ENCODE assay signal across 13 mouse cellular contexts in the genomic region with DNA sequence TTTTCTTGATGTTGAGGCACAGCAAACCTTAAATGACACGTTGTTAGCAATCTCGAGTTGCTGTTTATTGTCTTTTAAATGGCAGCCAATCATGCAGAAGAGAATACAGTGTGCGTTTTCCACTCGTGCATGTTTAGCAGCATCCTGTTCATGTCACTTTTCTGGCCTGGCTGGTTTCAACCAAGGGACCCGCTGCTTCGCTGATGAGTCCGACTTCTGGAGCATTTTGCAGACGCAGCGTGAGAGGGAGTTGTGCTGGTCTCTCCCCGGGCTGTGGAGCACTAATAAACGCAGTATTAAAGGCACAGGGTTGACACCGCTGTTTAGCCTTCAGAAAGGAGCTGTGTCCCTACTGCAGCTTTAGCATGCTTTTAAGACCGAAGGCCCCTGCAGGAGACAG.
DNase-seq lines count a peak whose midpoint lies in the region; ATAC-seq lines count a peak whose summit lies in the region.
"Had no signal": no experiment of that assay in that cellular context is flagged by ENCODE, and none has a peak within 500 bp of the region (broad histone marks: within the 10 kb centered on the region; RNA-seq: fewer than 3 reads in every experiment).

No protein-coding gene starts in this region.

- DNase-seq in kidney, postnatal 10 days = no peak
- DNase-seq in hindbrain, embryonic 10.5 days (ENCODE audit: low spot score) = peak; percentile 30
- no peak for DNase-seq in yolk sac, embryonic 10.5 days (ENCODE audit: low spot score)
- no peak for DNase-seq in ovary, postnatal 10 days (ENCODE audit: low spot score)
- DNase-seq in heart, embryonic 10.5 days (ENCODE audit: low spot score) = no peak
- DNase-seq: adrenal gland, postnatal 10 days; cerebellum, adult 18-20 months had no signal

- H3K27ac ChIP-seq in kidney, embryonic 14.5 days (ENCODE audit: low read depth, low read length) = no peak overlapping the region
- H3K27ac ChIP-seq in hindbrain, embryonic 10.5 days = peak overlapping the region; percentile 2; the same call in 1 of the 2 replicates
- no peak overlapping the region for H3K27ac ChIP-seq in limb, embryonic 15.5 days
- H3K27ac ChIP-seq in neural tube, embryonic 14.5 days (ENCODE audit: low read depth, low read length) = no peak overlapping the region
- no peak overlapping the region for H3K27ac ChIP-seq in heart, embryonic 10.5 days
- H3K27ac ChIP-seq: liver, embryonic 15.5 days had no signal

- H3K36me3 ChIP-seq in kidney, embryonic 14.5 days (ENCODE audit: control insufficient read depth, insufficient read depth, low read length) = no peaks in the 10 kb centered on the region
- no peaks in the 10 kb centered on the region for H3K36me3 ChIP-seq in hindbrain, embryonic 10.5 days
- no peaks in the 10 kb centered on the region for H3K36me3 ChIP-seq in limb, embryonic 15.5 days
- no peaks in the 10 kb centered on the region for H3K36me3 ChIP-seq in neural tube, embryonic 14.5 days (ENCODE audit: control insufficient read depth, insufficient read depth, low read length)
- H3K36me3 ChIP-seq in heart, embryonic 10.5 days = no peaks in the 10 kb centered on the region
- H3K36me3 ChIP-seq: liver, embryonic 15.5 days had no signal

- peak overlapping the region; percentile 3; the same call in 1 of the 2 replicates for H3K4me2 ChIP-seq in kidney, embryonic 14.5 days (replicated peaks; ENCODE audit: low read depth, low read length)
- peak overlapping the region; percentile 1; the same call in 1 of the 2 replicates for H3K4me2 ChIP-seq in limb, embryonic 15.5 days
- H3K4me2 ChIP-seq in neural tube, embryonic 14.5 days (ENCODE audit: low read depth, low read length) = peak overlapping the region; percentile 22; the same call in 1 of the 2 replicates
- H3K4me2 ChIP-seq: liver, embryonic 15.5 days had no signal

- H3K9ac ChIP-seq in kidney, embryonic 14.5 days (ENCODE audit: low read depth, low read length) = 0 out of 2 replicates have a peak overlapping the region, but pooled peaks have one; percentile 25
- H3K9ac ChIP-seq in limb, embryonic 15.5 days = no peak overlapping the region
- no peak overlapping the region for H3K9ac ChIP-seq in neural tube, embryonic 14.5 days (replicated peaks; ENCODE audit: low read depth, low read length)
- H3K9ac ChIP-seq: liver, embryonic 15.5 days had no signal

- peaks cover 3% of the 10 kb centered on the region; the same call in 1 of the 2 replicates for H3K27me3 ChIP-seq in kidney, embryonic 14.5 days (ENCODE audit: control insufficient read depth, insufficient read depth, low read length)
- peaks cover 68% of the 10 kb centered on the region for H3K27me3 ChIP-seq in hindbrain, embryonic 10.5 days (ENCODE audit: insufficient read depth, poor library complexity, severe bottlenecking)
- H3K27me3 ChIP-seq in limb, embryonic 15.5 days = peaks cover 4% of the 10 kb centered on the region; the same call in 1 of the 2 replicates
- H3K27me3 ChIP-seq in neural tube, embryonic 14.5 days (ENCODE audit: control insufficient read depth, insufficient read depth, low read length) = no peaks in the 10 kb centered on the region
- peaks cover 6% of the 10 kb centered on the region; the same call in 1 of the 2 replicates for H3K27me3 ChIP-seq in heart, embryonic 10.5 days (ENCODE audit: insufficient read depth, poor library complexity, severe bottlenecking)
- H3K27me3 ChIP-seq: liver, embryonic 15.5 days; Patski had no signal

- H3K4me3 ChIP-seq in kidney, embryonic 14.5 days (ENCODE audit: low read length) = no peak overlapping the region
- H3K4me3 ChIP-seq in hindbrain, embryonic 10.5 days = no peak overlapping the region
- H3K4me3 ChIP-seq in limb, embryonic 15.5 days = no peak overlapping the region
- H3K4me3 ChIP-seq in neural tube, embryonic 14.5 days (ENCODE audit: low read depth, low read length) = no peak overlapping the region
- H3K4me3 ChIP-seq in heart, embryonic 10.5 days = no peak overlapping the region
- H3K4me3 ChIP-seq: liver, embryonic 15.5 days had no signal

- H3K4me1 ChIP-seq in kidney, embryonic 14.5 days (ENCODE audit: control insufficient read depth, insufficient read depth, low read length) = peaks cover 28% of the 10 kb centered on the region
- peaks cover 51% of the 10 kb centered on the region for H3K4me1 ChIP-seq in hindbrain, embryonic 10.5 days (replicated peaks)
- H3K4me1 ChIP-seq in limb, embryonic 15.5 days = peaks cover 29% of the 10 kb centered on the region
- H3K4me1 ChIP-seq in neural tube, embryonic 14.5 days (ENCODE audit: control insufficient read depth, insufficient read depth, low read length) = peaks cover 7% of the 10 kb centered on the region
- peaks cover 31% of the 10 kb centered on the region for H3K4me1 ChIP-seq in heart, embryonic 10.5 days
- H3K4me1 ChIP-seq: liver, embryonic 15.5 days had no signal

- no peaks in the 10 kb centered on the region for H3K9me3 ChIP-seq in kidney, embryonic 14.5 days (ENCODE audit: control insufficient read depth, low read length)
- no peaks in the 10 kb centered on the region for H3K9me3 ChIP-seq in hindbrain, embryonic 10.5 days
- H3K9me3 ChIP-seq in limb, embryonic 15.5 days = no peaks in the 10 kb centered on the region
- no peaks in the 10 kb centered on the region for H3K9me3 ChIP-seq in neural tube, embryonic 14.5 days (ENCODE audit: control insufficient read depth, low read length)
- no peaks in the 10 kb centered on the region for H3K9me3 ChIP-seq in heart, embryonic 10.5 days
- H3K9me3 ChIP-seq: liver, embryonic 15.5 days had no signal

- WGBS in kidney, embryonic 14.5 days = 14% methylated on average over 13 of the region's 13 CpGs
- whole genome bisulfite sequencing in hindbrain, embryonic 10.5 days = 45% methylated on average over 13 of the region's 13 CpGs
- WGBS in limb, embryonic 15.5 days = 16% methylated on average over 13 of the region's 13 CpGs
- WGBS in neural tube, embryonic 14.5 days = 6% methylated on average over 13 of the region's 13 CpGs
- 61% methylated on average over 13 of the region's 13 CpGs for WGBS in heart, embryonic 10.5 days

- no peak for ATAC-seq in kidney, embryonic 14.5 days (ENCODE audit: low FRiP score, low TSS enrichment)
- no peak for ATAC-seq in limb, embryonic 15.5 days (ENCODE audit: insufficient number of reproducible peaks, low FRiP score, low TSS enrichment, low read depth)
- ATAC-seq in neural tube, embryonic 14.5 days (ENCODE audit: low read depth) = no peak
- ATAC-seq: intestine, postnatal 0 days; Patski had no signal
